Mouse (Mus musculus) stomach, embryonic 14.5 days (tissue): ENCODE measurements at regions not wholly inside any gene's neighbourhood (a gene's known extent, or its start where the extent isn't known, plus 50 kb on each side); places are given as distances from the start of the nearest gene placed in this dataset.

ENCODE experiments used
- ATAC-seq: fragments of 200-750 bp; cut with Nextera tagmentation; 2 replicates; pipeline ENCODE4 v1.8.0; 2017; ENCODE audit warnings: low read depth, moderate TSS enrichment; ENCODE audit not compliant: insufficient number of reproducible peaks, insufficient read depth, low FRiP score
- H3K27ac ChIP-seq: fragments of 300-500 bp; sonication (generic); 2 replicates; pipeline ENCODE4 v1.5.1; 2014; ENCODE audit warnings: mild to moderate bottlenecking, low read length, moderate library complexity, mixed read lengths
- H3K27me3 ChIP-seq: fragments of 300-500 bp; sonication (generic); 2 replicates; pipeline ENCODE4 v1.6.1; 2014; ENCODE audit warnings: low read length, control low read depth, mixed read lengths; ENCODE audit not compliant: control insufficient read depth, insufficient read depth
- H3K36me3 ChIP-seq: fragments of 300-500 bp; sonication (generic); 2 replicates; pipeline ENCODE4 v1.6.1; 2014; ENCODE audit warnings: mild to moderate bottlenecking, control low read depth, low read length, moderate library complexity, mixed read lengths; ENCODE audit not compliant: control insufficient read depth, insufficient read depth
- H3K4me1 ChIP-seq: fragments of 300-500 bp; sonication (generic); 2 replicates; pipeline ENCODE4 v1.6.1; 2014; ENCODE audit warnings: low read length, control low read depth, mixed read lengths; ENCODE audit not compliant: control insufficient read depth, insufficient read depth
- H3K4me2 ChIP-seq: fragments of 300-500 bp; sonication (generic); replicated peaks from 2 replicates; pipeline ENCODE4 v1.6.1; 2014; ENCODE audit warnings: low read depth, low read length, control low read depth
- H3K4me3 ChIP-seq: fragments of 300-500 bp; sonication (generic); 2 replicates; pipeline ENCODE4 v1.5.1; 2014; ENCODE audit warnings: low read depth, low read length, control low read depth
- H3K9ac ChIP-seq: fragments of 300-500 bp; sonication (generic); replicated peaks from 2 replicates; pipeline ENCODE4 v1.6.1; 2014; ENCODE audit warnings: low read depth, mild to moderate bottlenecking, control low read depth, low read length, moderate library complexity, mixed read lengths
- H3K9me3 ChIP-seq: fragments of 300-500 bp; sonication (generic); 2 replicates; pipeline ENCODE4 v1.6.1; 2016; ENCODE audit warnings: low read depth, low read length, control low read depth; ENCODE audit not compliant: control insufficient read depth
- WGBS: fragments of 180-500 bp; shearing (Covaris S2); extraction: QIAGEN DNeasy Blood & Tissue Kit; methylation state at CpG from one replicate; pipeline ENCODE4 v1.1.7; 2014; 5-methylcytosine and 5-hydroxymethylcytosine counted together

DNA sequence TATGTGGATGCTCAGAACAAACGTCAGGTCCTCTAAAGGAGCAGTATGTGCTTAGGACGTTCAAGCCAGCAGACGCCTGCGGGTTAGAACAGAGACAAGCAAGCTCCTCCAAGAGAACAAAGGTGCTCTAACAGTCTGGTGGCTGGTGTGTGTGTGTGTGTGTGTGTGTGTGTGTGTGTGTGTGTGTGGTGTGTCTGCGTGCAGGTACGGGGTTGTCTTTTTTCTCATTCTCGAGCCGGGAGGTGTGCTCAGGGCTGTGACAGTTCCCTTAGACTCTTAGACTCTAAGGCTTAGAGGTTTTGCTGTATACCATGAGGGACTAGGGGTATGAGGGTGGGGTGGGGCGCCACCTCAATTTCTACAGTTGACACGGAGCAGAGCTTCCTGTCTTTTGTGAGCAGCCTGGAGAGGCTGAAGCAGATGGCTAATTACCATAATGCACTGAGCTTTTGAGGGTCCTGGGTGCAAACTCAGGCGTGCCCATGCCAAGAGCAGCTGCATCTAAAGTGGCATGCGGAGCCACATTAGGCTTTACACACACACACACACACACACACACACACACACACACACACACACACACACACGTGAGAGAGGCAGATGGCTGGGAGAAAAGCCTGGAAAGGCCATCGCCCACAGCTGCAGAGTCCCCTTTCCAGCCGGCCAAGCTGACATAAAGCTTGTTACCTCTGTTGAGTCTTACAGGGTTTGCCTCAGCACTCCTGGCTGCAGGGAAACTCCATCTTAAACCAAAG lies 124.1 kb upstream of the Foxn2 start:
- peak; percentile 61; the same call in 1 of the 2 replicates for ATAC-seq
- WGBS = 69% methylated on average over 15 of the region's 15 CpGs
- Histone ChIP-seq H3K4me3 (no peak overlapping the region), H3K4me2 (no peak overlapping the region), H3K27me3 (no peaks in the 10 kb centered on the region), H3K27ac (no peak overlapping the region), H3K36me3 (no peaks in the 10 kb centered on the region), H3K9ac (no peak overlapping the region), H3K9me3 (no peaks in the 10 kb centered on the region), H3K4me1 (no peaks in the 10 kb centered on the region)

DNA sequence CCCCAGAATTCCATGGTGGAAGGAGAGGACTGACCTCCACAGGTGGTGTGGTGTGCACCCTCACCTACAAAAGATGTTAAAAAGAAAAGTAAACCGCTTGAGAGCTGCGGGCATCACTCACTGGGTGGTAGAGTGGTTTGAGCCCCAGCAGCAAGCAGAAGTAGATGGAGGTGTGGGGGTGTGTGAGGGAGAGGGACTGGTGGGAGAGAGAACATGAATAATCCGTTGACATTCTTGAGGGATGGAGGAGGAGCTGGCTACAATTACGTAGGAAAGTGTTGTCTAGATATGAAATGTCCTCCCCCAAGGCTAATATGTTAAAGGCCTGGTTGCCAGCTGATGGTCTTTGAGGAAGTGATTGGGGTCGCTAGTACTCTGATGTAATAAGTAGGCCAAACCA lies 123.2 kb upstream of the Foxn2 start:
- ATAC-seq = no peak
- Histone ChIP-seq H3K4me3 (no peak overlapping the region), H3K27ac (no peak overlapping the region), H3K4me2 (no peak overlapping the region), H3K4me1 (no peaks in the 10 kb centered on the region), H3K9ac (no peak overlapping the region), H3K27me3 (no peaks in the 10 kb centered on the region), H3K36me3 (no peaks in the 10 kb centered on the region), H3K9me3 (no peaks in the 10 kb centered on the region)
- WGBS = 61% methylated on average over 5 of the region's 5 CpGs

DNA sequence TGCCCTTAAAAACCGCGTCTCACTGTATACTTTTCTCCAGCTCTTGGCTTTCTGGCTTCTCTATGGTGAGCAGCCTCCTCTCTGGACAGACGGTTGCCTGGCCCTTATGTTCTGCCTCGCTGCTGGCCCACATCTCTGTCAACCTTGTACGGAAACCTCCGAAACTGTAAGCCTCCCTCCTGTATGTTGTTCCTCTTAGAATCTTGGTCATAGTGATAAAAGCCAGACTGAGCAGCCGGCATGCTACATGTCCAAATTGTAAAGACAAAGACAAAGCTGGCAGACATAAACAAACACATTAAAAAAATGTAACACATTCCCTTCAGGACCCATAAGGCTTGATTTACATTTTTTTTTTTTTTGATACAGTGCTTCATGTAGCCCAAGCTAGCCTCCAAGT lies 122.7 kb upstream of the Foxn2 start:
- Histone ChIP-seq H3K9me3 (no peaks in the 10 kb centered on the region), H3K4me1 (no peaks in the 10 kb centered on the region), H3K9ac (no peak overlapping the region), H3K27ac (no peak overlapping the region), H3K27me3 (no peaks in the 10 kb centered on the region), H3K36me3 (no peaks in the 10 kb centered on the region), H3K4me3 (no peak overlapping the region), H3K4me2 (no peak overlapping the region)
- no peak for ATAC-seq
- 69% methylated on average over 7 of the region's 7 CpGs for WGBS

DNA sequence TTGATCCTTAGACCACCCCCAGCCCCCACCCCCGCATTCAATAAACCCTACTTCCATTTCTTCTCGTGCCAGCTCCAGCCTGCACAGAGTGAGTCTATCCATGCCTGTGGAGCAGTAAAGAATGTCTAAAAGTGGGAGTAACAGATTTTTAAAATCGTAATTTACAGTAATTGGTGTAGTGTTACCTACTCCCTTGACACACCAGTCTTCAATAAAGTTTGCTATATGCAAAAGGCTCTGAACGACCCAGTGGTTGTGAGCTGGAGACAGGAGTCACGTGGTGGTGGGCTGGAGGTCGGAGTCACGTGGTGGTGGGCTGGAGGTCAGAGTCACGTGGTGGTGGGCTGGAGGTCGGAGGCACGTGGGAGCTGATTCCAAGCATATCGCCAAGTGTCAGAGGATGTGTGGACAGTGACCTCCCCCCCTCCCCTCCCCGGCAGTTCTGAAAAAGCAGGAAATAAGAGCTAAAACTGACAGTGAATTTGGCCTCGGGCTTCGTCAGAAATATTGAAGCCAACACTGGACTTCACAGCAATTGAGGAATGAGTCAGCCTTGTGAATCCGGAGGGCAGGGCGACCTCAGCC lies 122.2 kb upstream of the Foxn2 start:
- ATAC-seq = no peak
- no peak overlapping the region for H3K27ac ChIP-seq
- WGBS = 62% methylated on average over 16 of the region's 16 CpGs
- no peaks in the 10 kb centered on the region for H3K36me3 ChIP-seq
- no peaks in the 10 kb centered on the region for H3K27me3 ChIP-seq
- no peak overlapping the region for H3K4me2 ChIP-seq
- no peaks in the 10 kb centered on the region for H3K9me3 ChIP-seq
- no peak overlapping the region for H3K4me3 ChIP-seq
- H3K4me1 ChIP-seq = no peaks in the 10 kb centered on the region
- no peak overlapping the region for H3K9ac ChIP-seq

DNA sequence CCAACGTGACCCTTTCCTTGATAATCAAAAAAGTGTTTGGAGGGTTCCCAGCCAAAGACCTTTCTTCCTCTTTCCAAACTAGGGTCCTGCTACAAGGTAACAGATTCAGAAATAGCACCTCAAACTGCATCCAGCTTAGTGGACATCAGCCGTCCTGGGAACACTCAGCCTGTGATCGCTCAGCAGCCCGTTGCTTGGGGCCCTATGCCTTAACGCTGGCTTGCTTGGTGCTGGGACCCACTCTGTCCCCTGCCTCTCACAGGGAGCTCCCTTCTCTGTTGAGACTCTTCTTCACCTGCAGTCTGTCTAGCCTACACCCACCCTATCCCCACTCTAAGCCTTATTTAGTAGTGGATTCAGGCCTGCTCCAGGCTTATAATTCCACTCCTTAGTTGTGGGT lies 121.6 kb upstream of the Foxn2 start:
- H3K4me3 ChIP-seq = no peak overlapping the region
- no peaks in the 10 kb centered on the region for H3K4me1 ChIP-seq
- ATAC-seq = no peak
- H3K27ac ChIP-seq = no peak overlapping the region
- no peaks in the 10 kb centered on the region for H3K36me3 ChIP-seq
- H3K9me3 ChIP-seq = no peaks in the 10 kb centered on the region
- H3K4me2 ChIP-seq = no peak overlapping the region
- no peak overlapping the region for H3K9ac ChIP-seq
- H3K27me3 ChIP-seq = no peaks in the 10 kb centered on the region
- 51% methylated on average over 5 of the region's 5 CpGs for WGBS

DNA sequence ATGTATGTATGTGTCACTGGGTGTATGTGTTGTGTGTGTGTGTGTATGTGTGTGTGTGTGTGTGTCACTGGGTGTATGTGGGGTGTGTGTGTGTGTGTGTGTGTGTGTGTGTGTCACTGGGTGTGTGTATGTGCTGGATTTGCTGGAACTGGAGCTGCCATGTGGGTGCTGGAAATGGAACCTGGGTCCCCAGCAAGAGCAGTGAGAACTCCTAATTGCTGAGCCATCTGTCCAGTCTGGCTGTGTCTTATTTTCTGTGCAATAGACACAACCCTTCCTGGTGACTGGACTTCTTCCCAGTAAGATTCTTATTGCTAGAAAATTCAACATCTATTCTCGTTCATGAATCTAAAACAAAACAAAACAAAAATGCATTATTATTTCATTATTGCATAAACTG lies 119.8 kb upstream of the Foxn2 start:
- no peak for ATAC-seq
- Histone ChIP-seq H3K4me3 (no peak overlapping the region), H3K9me3 (no peaks in the 10 kb centered on the region), H3K4me1 (no peaks in the 10 kb centered on the region), H3K27me3 (no peaks in the 10 kb centered on the region), H3K27ac (no peak overlapping the region), H3K9ac (no peak overlapping the region), H3K36me3 (no peaks in the 10 kb centered on the region), H3K4me2 (no peak overlapping the region)
- 79% methylated on average over 1 of the region's 1 CpGs for WGBS

DNA sequence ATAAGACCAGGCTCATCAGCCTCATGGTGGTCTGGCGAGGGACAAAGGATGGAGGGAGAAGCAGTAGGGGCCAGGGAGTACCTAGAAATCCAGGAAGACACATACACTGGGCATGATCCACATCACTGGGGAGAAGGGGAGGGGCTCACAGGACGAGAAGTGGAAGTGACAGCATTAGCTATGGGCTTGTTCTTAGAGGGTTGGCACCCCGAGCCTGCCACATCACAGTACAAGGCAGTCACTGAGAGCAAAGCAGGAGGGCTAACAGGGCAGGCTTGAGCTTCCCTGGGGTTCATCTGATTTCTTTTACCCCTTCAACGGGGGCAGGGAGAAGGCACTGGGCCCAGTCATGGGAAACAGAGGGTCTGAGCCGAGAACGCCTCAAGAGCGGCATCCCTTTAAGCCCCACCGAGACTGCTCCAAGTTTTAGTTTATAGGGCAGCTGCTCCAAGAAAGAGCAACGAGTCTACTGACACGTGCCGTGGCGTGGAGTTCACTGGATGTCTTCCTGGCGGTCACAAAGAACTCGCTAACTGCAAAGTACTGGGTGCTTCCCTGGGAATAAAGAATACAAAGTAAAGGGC lies 115.1 kb upstream of the Foxn2 start:
- 0 out of 2 replicates have a peak, but pooled peaks have one; percentile 7 for ATAC-seq
- Histone ChIP-seq H3K27me3 (no peaks in the 10 kb centered on the region), H3K36me3 (no peaks in the 10 kb centered on the region), H3K27ac (no peak overlapping the region), H3K4me3 (no peak overlapping the region), H3K4me1 (no peaks in the 10 kb centered on the region), H3K9ac (no peak overlapping the region), H3K4me2 (no peak overlapping the region), H3K9me3 (peaks cover 2% of the 10 kb centered on the region; the same call in 1 of the 2 replicates)
- WGBS = 61% methylated on average over 14 of the region's 14 CpGs

DNA sequence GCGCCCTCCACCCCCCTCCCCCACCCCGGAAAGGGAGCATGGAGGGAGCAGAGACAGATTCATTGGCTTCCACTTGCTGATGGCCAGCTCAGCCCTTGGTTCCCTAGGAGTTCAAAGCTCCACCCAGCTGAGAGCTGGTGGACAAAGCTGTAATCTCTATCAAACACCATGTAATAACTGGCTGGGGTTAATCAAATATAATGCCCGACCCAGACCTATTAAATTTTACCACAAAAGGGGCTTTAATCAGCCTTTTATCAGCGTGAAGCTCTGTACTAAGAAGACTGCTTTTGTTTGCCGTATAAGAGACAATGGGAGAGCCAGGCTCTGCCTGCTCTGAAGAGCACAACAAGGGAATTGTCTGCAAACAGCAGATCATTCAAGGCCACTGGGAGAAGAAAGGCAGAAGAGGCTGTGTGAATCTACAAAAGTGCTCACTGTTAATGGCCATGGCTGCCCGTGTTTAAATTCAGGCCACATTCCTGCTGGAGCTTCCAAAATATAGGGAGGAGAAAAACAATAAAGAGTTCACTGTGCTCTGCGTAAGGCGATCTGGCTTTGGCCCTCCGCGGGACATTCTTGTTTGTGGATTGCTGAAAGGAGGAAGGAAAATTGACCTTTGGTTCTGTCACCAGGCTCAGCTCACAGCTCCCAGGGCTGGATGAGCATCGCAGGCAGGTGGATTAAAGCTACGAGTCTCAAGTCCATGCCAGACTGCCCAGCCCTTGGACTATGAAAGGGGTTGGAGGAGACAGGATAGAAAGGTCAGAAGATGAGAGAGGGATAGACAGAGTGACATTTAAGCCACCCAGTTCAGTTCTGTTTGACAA lies 114.4 kb upstream of the Foxn2 start:
- peak; percentile 29; the same call in 1 of the 2 replicates for ATAC-seq
- no peaks in the 10 kb centered on the region for H3K27me3 ChIP-seq
- no peak overlapping the region for H3K4me2 ChIP-seq
- no peaks in the 10 kb centered on the region for H3K36me3 ChIP-seq
- WGBS = 36% methylated on average over 12 of the region's 12 CpGs
- H3K4me3 ChIP-seq = no peak overlapping the region
- no peak overlapping the region for H3K9ac ChIP-seq
- peaks cover 4% of the 10 kb centered on the region; the same call in 1 of the 2 replicates for H3K9me3 ChIP-seq
- no peaks in the 10 kb centered on the region for H3K4me1 ChIP-seq
- H3K27ac ChIP-seq = no peak overlapping the region
